In the genomic region with DNA sequence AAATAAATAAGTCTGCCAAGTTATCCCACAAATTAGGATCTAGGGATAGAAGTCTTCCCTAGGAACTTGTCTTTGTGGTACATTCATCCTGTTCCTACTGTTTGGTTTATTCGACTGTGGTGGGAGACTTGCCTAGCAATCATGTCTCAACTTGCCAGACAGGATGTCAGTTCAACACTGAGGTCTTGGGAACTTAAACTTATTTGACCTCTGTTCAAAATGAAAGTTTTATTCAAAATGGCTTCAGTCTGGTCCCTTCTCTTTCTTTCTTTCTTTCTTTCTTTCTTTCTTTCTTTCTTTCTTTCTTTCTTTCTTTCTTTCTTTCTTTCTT, we compare ENCODE assay signal across 9 mouse cellular contexts. TPM values are rescaled to one million over a fixed set of nuclear protein-coding genes. Genes with fewer than 3 reads are reported as not detected.
A peak's percentile ranks its signal among the peaks of the same experiment; 100 is the strongest.
DNase-seq lines count a peak whose midpoint lies in the region; ATAC-seq and TF ChIP-seq lines count a peak whose summit lies in the region.
"Had no signal": no experiment of that assay in that cellular context is flagged by ENCODE, and none has a peak within 500 bp of the region (broad histone marks: within the 10 kb centered on the region; RNA-seq: fewer than 3 reads in every experiment).

No protein-coding gene starts in this region.

- TF ChIP-seq RAD21 in CH12.LX (IDR thresholded peaks at IDR 0.05; ENCODE audit: low read depth, low read length), result no peak

- intact Hi-C loops in heart, adult 2 months (cut with DNase I), result no loop called here
- intact Hi-C loops in heart, postnatal 14 days (cut with DNase I), result no loop called here

- H3K4me3 ChIP-seq in heart, adult 2 months, result peak overlapping the region; percentile 58
- H3K4me3 ChIP-seq in CH12.LX (replicated peaks in 1 of 3; ENCODE audit: low read depth in 2 of 3, low read length in 2 of 3, poor library complexity in 1 of 3), result peak overlapping the region in 2 of 3 experiments; percentile 66 to 98
- H3K4me3 ChIP-seq in heart, embryonic 16.5 days (ENCODE audit: low read length), result peak overlapping the region; percentile 71
- peak overlapping the region; percentile 77 for H3K4me3 ChIP-seq in macrophage (ENCODE audit: inconsistent target)

- H3K4me1 ChIP-seq in heart, adult 2 months (ENCODE audit: control insufficient read depth, insufficient read depth, low read length), result peaks cover 3% of the 10 kb centered on the region; the same call in 1 of the 2 replicates
- H3K4me1 ChIP-seq in CH12.LX (ENCODE audit: control insufficient read depth in 1 of 2, insufficient read depth in 2 of 2), result peaks cover 2 to 11% of the 10 kb centered on the region in 2 experiments; a peak in 2 of 4 replicates
- peaks cover 5% of the 10 kb centered on the region; the same call in 1 of the 2 replicates for H3K4me1 ChIP-seq in heart, embryonic 16.5 days (ENCODE audit: control insufficient read depth, insufficient read depth, low read length)

- peak overlapping the region; percentile 90 for H3K27ac ChIP-seq in heart, adult 2 months
- peak overlapping the region; percentile 95; the same call in 1 of the 2 replicates for H3K27ac ChIP-seq in CH12.LX (ENCODE audit: insufficient read depth, low read depth)
- H3K27ac ChIP-seq in heart, embryonic 16.5 days (ENCODE audit: low read length), result peak overlapping the region; percentile 85
- H3K27ac ChIP-seq in macrophage, result peak overlapping the region; percentile 99

- H3K36me3 ChIP-seq in heart, adult 2 months (ENCODE audit: control insufficient read depth, insufficient read depth, low read length), result peaks cover 6% of the 10 kb centered on the region
- H3K36me3 ChIP-seq in CH12.LX (replicated peaks in 1 of 2; ENCODE audit: control insufficient read depth in 1 of 2, insufficient read depth in 1 of 2, low read length in 1 of 2), result peaks cover 4 to 11% of the 10 kb centered on the region in 2 experiments
- no peaks in the 10 kb centered on the region for H3K36me3 ChIP-seq in heart, embryonic 16.5 days (ENCODE audit: control insufficient read depth, insufficient read depth)
- H3K36me3 ChIP-seq in macrophage (ENCODE audit: inconsistent target), result peaks cover 5% of the 10 kb centered on the region; the same call in 1 of the 2 replicates

- WGBS in heart, adult 2 months, result 21% methylated on average over 1 of the region's 1 CpGs
- 16% methylated on average over 1 of the region's 1 CpGs for WGBS in heart, embryonic 16.5 days
- 0% methylated on average over 1 of the region's 1 CpGs for WGBS in macrophage (ENCODE audit: missing documents)

- no peaks in the 10 kb centered on the region for H3K9me3 ChIP-seq in CH12.LX (replicated peaks; ENCODE audit: low read length)
- H3K9me3 ChIP-seq in heart, embryonic 16.5 days (replicated peaks; ENCODE audit: control insufficient read depth, low read length), result no peaks in the 10 kb centered on the region

- peak overlapping the region; percentile 39 for H3K4me2 ChIP-seq in CH12.LX (ENCODE audit: insufficient read depth, low read depth, poor library complexity, severe bottlenecking)
- H3K4me2 ChIP-seq in heart, embryonic 16.5 days (ENCODE audit: low read depth, low read length), result peak overlapping the region; percentile 81

- TF ChIP-seq EP300 in heart, adult 2 months (IDR thresholded peaks at IDR 0.05; ENCODE audit: insufficient read depth, low read depth, low read length), result no peak
- peak; percentile 57 for TF ChIP-seq EP300 in CH12.LX (IDR thresholded peaks at IDR 0.05; ENCODE audit: low read length)

- 0 out of 2 replicates have a peak, but pooled peaks have one; percentile 33 for TF ChIP-seq POLR2A in heart, adult 2 months (IDR thresholded peaks at IDR 0.05; ENCODE audit: insufficient read depth, low read depth, low read length)
- no peak; the same call in 1 of the 2 replicates for TF ChIP-seq POLR2A in CH12.LX (IDR thresholded peaks at IDR 0.05; ENCODE audit: low read depth, low read length)

- no peak overlapping the region for H3K9ac ChIP-seq in heart, adult 2 months (ENCODE audit: low read depth, low read length)
- peak overlapping the region; percentile 75 for H3K9ac ChIP-seq in CH12.LX (ENCODE audit: insufficient read depth, low read depth)
- no peak overlapping the region for H3K9ac ChIP-seq in heart, embryonic 16.5 days (ENCODE audit: low read length)

- no peak for DNase-seq in heart, adult 2 months
- DNase-seq in heart, postnatal 14 days, result no peak
- peak; percentile 59 for DNase-seq in CH12.LX (ENCODE audit: extremely low read depth)
- no peak for DNase-seq in cerebellum, postnatal 25 days
- DNase-seq in frontal cortex, postnatal 14 days (ENCODE audit: low spot score in 2 of 2), result no peak
- no peak for DNase-seq in c-Kit-positive CD71-positive TER-119-positive erythroid progenitor cells, embryonic 14.5 days (ENCODE audit: low spot score)

- TF ChIP-seq CTCF in heart, adult 2 months (IDR thresholded peaks at IDR 0.05), result no peak
- TF ChIP-seq CTCF in CH12.LX (conservative IDR thresholded peaks at IDR 0.05 in 1 of 2, IDR thresholded peaks at IDR 0.05 in 1 of 2; ENCODE audit: low read depth in 2 of 2, low read length in 2 of 2), result no peak

- dilution Hi-C loops in CH12.LX (cut with MboI; ENCODE audit: extremely low pct_ligation_motif_present, extremely low pct_unique_long_range_greater_than_20kb, low sequenced_read_pairs), result no loop called here

- in situ Hi-C loops in CH12.LX (cut with MboI; ENCODE audit: low pct_ligation_motif_present, low pct_unique_long_range_greater_than_20kb, low sequenced_read_pairs), result no loop called here

- H3K79me2 ChIP-seq in heart, adult 2 months (replicated peaks; ENCODE audit: control insufficient read depth, insufficient read depth, low read length), result no peaks in the 10 kb centered on the region
- H3K79me2 ChIP-seq in CH12.LX (replicated peaks; ENCODE audit: control insufficient read depth, extremely low read depth, insufficient read depth, poor library complexity, severe bottlenecking) (peaks cover 34% of the 10 kb centered on the region), macrophage (ENCODE audit: inconsistent target) (peaks cover 50% of the 10 kb centered on the region)

- ATAC-seq in heart, embryonic 16.5 days (replicated peaks; ENCODE audit: extremely low read depth, insufficient read depth, low FRiP score), result no peak

- H3K27me3 ChIP-seq in heart, adult 2 months (ENCODE audit: control insufficient read depth, insufficient read depth, low read length), result no peaks in the 10 kb centered on the region
- H3K27me3 ChIP-seq in CH12.LX (replicated peaks), result no peaks in the 10 kb centered on the region
- no peaks in the 10 kb centered on the region for H3K27me3 ChIP-seq in heart, embryonic 16.5 days (ENCODE audit: control insufficient read depth, insufficient read depth, low read length)

TF ChIP-seq in CH12.LX, 34 proteins besides CTCF, POLR2A, EP300 and RAD21:
- TF ChIP-seq NELFE (IDR thresholded peaks at IDR 0.05; ENCODE audit: low read depth, low read length) (no peak), CHD1 (IDR thresholded peaks at IDR 0.05; ENCODE audit: low read depth, low read length) (peak; percentile 93), MEF2A (IDR thresholded peaks at IDR 0.05; ENCODE audit: borderline replicate concordance, low read depth, low read length) (no peak)

RNA-seq across cellular contexts. Expression of a gene that starts 0.7 kb away (rescaled TPM):
- 1 to 10 TPM; 4.8 to 6.1 TPM for total RNA-seq in heart, adult 2 months (2021)
- 9.8 and 17.9 TPM in 2 replicates for polyA plus RNA-seq in heart, adult 2 months (2012; rRNA removed)
- total RNA-seq in heart, postnatal 14 days (2021), result 1 to 10 TPM; 3.9 to 4.8 TPM
- total RNA-seq in CH12.LX (2012; rRNA removed), result 32.2 and 39.6 TPM in 2 replicates
- total RNA-seq in CH12.LX (2014; rRNA removed), result 42.6 and 46.2 TPM in 2 replicates
- polyA plus RNA-seq in CH12.LX (2012; ENCODE audit: insufficient read length, low read depth), result 34.4 and 41.9 TPM in 2 replicates
- 4.6 and 5.0 TPM in 2 replicates for polyA plus RNA-seq in heart, embryonic 16.5 days (2015; fragmentation: Nextera tagmentation; extraction: Ambion mirVana)
- total RNA-seq in macrophage (2018; cell fraction: chromatin; rRNA removed), result 1,000 to 10,000 TPM in 17 of 26 experiments, 100 to 1,000 TPM in 9; 315 to 2,085 (median 1,261) TPM
- 100 to 1,000 TPM; 233 to 622 (median 484) TPM for total RNA-seq in macrophage (2018; cell fraction: cytosol; rRNA removed)
- 1,000 to 10,000 TPM in 12 of 26 experiments, 100 to 1,000 TPM in 14; 360 to 1,596 (median 951) TPM for total RNA-seq in macrophage (2018; cell fraction: nucleus; rRNA removed)
- polyA plus RNA-seq in macrophage (2018), result 444 to 687 TPM (median 596 TPM) in 3 replicates

RNA-seq across cellular contexts. Expression of a gene that starts 6.9 kb away (rescaled TPM):
- total RNA-seq in heart, adult 2 months (2021), result not detected
- not detected in 2 replicates for polyA plus RNA-seq in heart, adult 2 months (2012; rRNA removed)
- total RNA-seq in heart, postnatal 14 days (2021), result not detected
- total RNA-seq in CH12.LX (2012; rRNA removed) (not detected in 2 replicates), CH12.LX (2014; rRNA removed) (not detected in 2 replicates)
- polyA plus RNA-seq in CH12.LX (2012; ENCODE audit: insufficient read length, low read depth) (not detected in 2 replicates), macrophage (2018) (23.1 to 29.1 TPM (median 26.4 TPM) in 3 replicates)
- polyA plus RNA-seq in heart, embryonic 16.5 days (2015; fragmentation: Nextera tagmentation; extraction: Ambion mirVana), result 0.06 and 0.18 TPM in 2 replicates
- total RNA-seq in macrophage (2018; cell fraction: chromatin; rRNA removed), result 10 to 100 TPM in 2 of 26 experiments, 1 to 10 TPM in 24; 1.8 to 12.0 (median 4.9) TPM
- 10 to 100 TPM; 10.5 to 25.7 (median 18.3) TPM for total RNA-seq in macrophage (2018; cell fraction: cytosol; rRNA removed)
- 10 to 100 TPM in 25 of 26 experiments, 1 to 10 TPM in 1; 5.4 to 27.0 (median 20.6) TPM for total RNA-seq in macrophage (2018; cell fraction: nucleus; rRNA removed)

RNA-seq across cellular contexts. Expression of a gene that starts 23.3 kb away (rescaled TPM):
- total RNA-seq in heart, adult 2 months (2021), result not detected
- not detected in 2 replicates for polyA plus RNA-seq in heart, adult 2 months (2012; rRNA removed)
- total RNA-seq in heart, postnatal 14 days (2021), result not detected
- total RNA-seq in CH12.LX (2012; rRNA removed) (not detected in 2 replicates), CH12.LX (2014; rRNA removed) (not detected in 2 replicates)
- polyA plus RNA-seq in CH12.LX (2012; ENCODE audit: insufficient read length, low read depth) (not detected in 2 replicates), macrophage (2018) (1.3 to 3.4 TPM (median 1.4 TPM) in 3 replicates)
- polyA plus RNA-seq in heart, embryonic 16.5 days (2015; fragmentation: Nextera tagmentation; extraction: Ambion mirVana), result not detected in 2 replicates
- total RNA-seq in macrophage (2018; cell fraction: chromatin; rRNA removed), result 1 to 10 TPM in 6 of 26 experiments, not detected in 20; 1.1 to 3.8 (median 1.5) TPM
- 1 to 10 TPM in 5 of 26 experiments, under 1 TPM in 20, not detected in 1; 0.29 to 1.3 (median 0.58) TPM for total RNA-seq in macrophage (2018; cell fraction: cytosol; rRNA removed)
- 1 to 10 TPM in 15 of 26 experiments, under 1 TPM in 2, not detected in 9; 0.86 to 5.5 (median 1.8) TPM for total RNA-seq in macrophage (2018; cell fraction: nucleus; rRNA removed)
- polyA plus RNA-seq: gonadal fat pad, adult 2 months had no signal

RNA-seq across cellular contexts. Expression of a gene that starts 49.4 kb away (rescaled TPM):
- total RNA-seq in heart, adult 2 months (2021), result not detected
- not detected in 2 replicates for polyA plus RNA-seq in heart, adult 2 months (2012; rRNA removed)
- total RNA-seq in heart, postnatal 14 days (2021), result not detected
- total RNA-seq in CH12.LX (2012; rRNA removed), result 5.4 and 6.4 TPM in 2 replicates
- 41.1 TPM in 2 replicates for total RNA-seq in CH12.LX (2014; rRNA removed)
- polyA plus RNA-seq in CH12.LX (2012; ENCODE audit: insufficient read length, low read depth), result 33.3 and 36.6 TPM in 2 replicates
- not detected in 2 replicates for polyA plus RNA-seq in heart, embryonic 16.5 days (2015; fragmentation: Nextera tagmentation; extraction: Ambion mirVana)
- not detected for total RNA-seq in macrophage (2018; cell fraction: chromatin; rRNA removed)
- total RNA-seq in macrophage (2018; cell fraction: cytosol; rRNA removed), result under 1 TPM in 8 of 26 experiments, not detected in 18; 0.05 to 0.13 (median 0.09) TPM
- not detected for total RNA-seq in macrophage (2018; cell fraction: nucleus; rRNA removed)
- 0.13 TPM in 1 of 3 replicates, not detected in the others for polyA plus RNA-seq in macrophage (2018)
- polyA plus RNA-seq: gonadal fat pad, adult 2 months had no signal

Comparison
In these comparisons a context has a peak if more than half of its experiments do, and no peak if none do; other contexts are left out.
1. RNA of a gene that starts 0.7 kb away (polyA plus RNA-seq): 444 to 687 TPM in macrophage; 34.4 to 41.9 TPM in CH12.LX, 9.8 to 17.9 TPM in heart, adult 2 months and 4.6 to 5.0 TPM in heart, embryonic 16.5 days; every median in the first group is over 10 times any median in the second.
2. RNA of a gene that starts 6.9 kb away (polyA plus RNA-seq): 23.1 to 29.1 TPM in macrophage; 0.06 to 0.18 TPM in heart, embryonic 16.5 days, not detected in heart, adult 2 months and not detected in CH12.LX; every median in the first group is over 10 times any median in the second.
3. Peak in every context shown above with its lines, with median percentiles within 50 percentile points of each other: H3K27ac ChIP-seq and H3K4me3 ChIP-seq.